Comparison of ENCODE assay signal across 17 mouse cellular contexts in genomic region chr11:70467902-70468619, GRCm38 (mm10). TPM values are rescaled to one million over a fixed set of nuclear protein-coding genes. Genes with fewer than 3 reads are reported as not detected.
DNase-seq lines count a peak whose midpoint lies in the region; ATAC-seq and TF ChIP-seq lines count a peak whose summit lies in the region.
"Had no signal": no experiment of that assay in that cellular context is flagged by ENCODE, and none has a peak within 500 bp of the region (broad histone marks: within the 10 kb centered on the region; RNA-seq: fewer than 3 reads in every experiment).

No protein-coding gene starts in this region.

- no peak for ATAC-seq in lung, embryonic 16.5 days (ENCODE audit: low read depth)
- ATAC-seq in heart, embryonic 12.5 days (ENCODE audit: insufficient number of reproducible peaks, low FRiP score), result peak; percentile 76

- peak overlapping the region; percentile 47; the same call in 1 of the 2 replicates for H3K27ac ChIP-seq in lung, embryonic 16.5 days (ENCODE audit: low read length)
- H3K27ac ChIP-seq in heart, embryonic 12.5 days (ENCODE audit: poor library complexity, severe bottlenecking), result peak overlapping the region; percentile 62
- H3K27ac ChIP-seq in small intestine, adult 2 months (ENCODE audit: insufficient read depth, low read depth, low read length), result peak overlapping the region; percentile 71
- H3K27ac ChIP-seq: layer of hippocampus, adult 2 months; liver, embryonic 15.5 days had no signal

- no peaks in the 10 kb centered on the region for H3K36me3 ChIP-seq in lung, embryonic 16.5 days (ENCODE audit: control insufficient read depth, insufficient read depth, low read length)
- H3K36me3 ChIP-seq in heart, embryonic 12.5 days, result no peaks in the 10 kb centered on the region
- no peaks in the 10 kb centered on the region for H3K36me3 ChIP-seq in small intestine, adult 2 months (ENCODE audit: control insufficient read depth, insufficient read depth, low read length)
- H3K36me3 ChIP-seq: liver, embryonic 15.5 days had no signal

- WGBS in lung, embryonic 16.5 days, result 53% methylated on average over 4 of the region's 5 CpGs
- WGBS in heart, embryonic 12.5 days, result 42% methylated on average over 5 of the region's 5 CpGs
- WGBS in small intestine, adult 2 months, result 47% methylated on average over 5 of the region's 5 CpGs

- H3K4me3 ChIP-seq in lung, embryonic 16.5 days (ENCODE audit: low read length), result no peak overlapping the region
- no peak overlapping the region for H3K4me3 ChIP-seq in heart, embryonic 12.5 days
- H3K4me3 ChIP-seq in small intestine, adult 2 months (ENCODE audit: low read depth, low read length), result no peak overlapping the region
- H3K4me3 ChIP-seq: layer of hippocampus, adult 2 months; liver, embryonic 15.5 days had no signal

- H3K4me2 ChIP-seq in lung, embryonic 16.5 days (ENCODE audit: low read depth, low read length), result no peak overlapping the region
- no peak overlapping the region for H3K4me2 ChIP-seq in heart, embryonic 12.5 days
- H3K4me2 ChIP-seq: liver, embryonic 15.5 days had no signal

- no peak for TF ChIP-seq CTCF in small intestine, adult 2 months (IDR thresholded peaks at IDR 0.05; ENCODE audit: extremely low read depth, insufficient read length, insufficient replicate concordance, low read depth, low read length)

- DNase-seq in heart, adult 18-20 months, result peak; percentile 50 to 52
- DNase-seq in heart, postnatal 10 days, result no peak
- DNase-seq in lung, postnatal 14 days, result no peak
- DNase-seq in layer of hippocampus, adult 8-10 months (ENCODE audit: low spot score in 2 of 2), result no peak
- DNase-seq in cerebellum, adult 18-20 months, result no peak
- DNase-seq: cerebellum, adult 9-11 months; kidney, adult 8-10 months; right cerebral cortex, adult 18-20 months had no signal

- H3K4me1 ChIP-seq in lung, embryonic 16.5 days (replicated peaks; ENCODE audit: control insufficient read depth, insufficient read depth, low read length), result peaks cover 34% of the 10 kb centered on the region
- H3K4me1 ChIP-seq in heart, embryonic 12.5 days (replicated peaks), result peaks cover 24% of the 10 kb centered on the region
- peaks cover 6% of the 10 kb centered on the region for H3K4me1 ChIP-seq in small intestine, adult 2 months (ENCODE audit: control insufficient read depth, insufficient read depth, insufficient read length, low read length)

- no peak overlapping the region for H3K9ac ChIP-seq in lung, embryonic 16.5 days (ENCODE audit: low read length)
- H3K9ac ChIP-seq in heart, embryonic 12.5 days, result no peak overlapping the region
- H3K9ac ChIP-seq: liver, embryonic 15.5 days had no signal

- intact Hi-C loops in heart, postnatal 10 days (cut with DNase I), result no loop called here

- peaks cover 4% of the 10 kb centered on the region for H3K27me3 ChIP-seq in lung, embryonic 16.5 days (ENCODE audit: control insufficient read depth, insufficient read depth, low read depth, low read length)
- peaks cover 33% of the 10 kb centered on the region for H3K27me3 ChIP-seq in heart, embryonic 12.5 days (replicated peaks)
- no peaks in the 10 kb centered on the region for H3K27me3 ChIP-seq in small intestine, adult 2 months (ENCODE audit: control insufficient read depth, insufficient read depth, low read length)

- TF ChIP-seq POLR2A in small intestine, adult 2 months (IDR thresholded peaks at IDR 0.05; ENCODE audit: low read depth, low read length), result no peak

- H3K9me3 ChIP-seq in lung, embryonic 16.5 days (ENCODE audit: control insufficient read depth, low read length), result no peaks in the 10 kb centered on the region
- H3K9me3 ChIP-seq in heart, embryonic 12.5 days (replicated peaks), result no peaks in the 10 kb centered on the region
- H3K9me3 ChIP-seq: liver, embryonic 15.5 days had no signal

RNA-seq across cellular contexts. Expression of gene Cxcl16, which starts 8.3 kb away (rescaled TPM):
- total RNA-seq in heart, adult 18-20 months (2021), result 1 to 10 TPM; 8.3 to 9.9 TPM
- total RNA-seq in heart, postnatal 10 days (2021), result 1 to 10 TPM; 7.2 to 7.7 TPM
- polyA plus RNA-seq in lung, embryonic 16.5 days (2015; fragmentation: Nextera tagmentation; extraction: Ambion mirVana), result 7.5 and 8.3 TPM in 2 replicates
- 6.1 and 8.6 TPM in 2 replicates for polyA plus RNA-seq in heart, embryonic 12.5 days (2016; fragmentation: Nextera tagmentation; extraction: Ambion mirVana)
- polyA plus RNA-seq in small intestine, adult 2 months (2012; rRNA removed), result 28.1 and 48.0 TPM in 2 replicates
- 1 to 10 TPM; 1.4 to 6.7 (median 3.5) TPM for total RNA-seq in layer of hippocampus, adult 8-10 months (2022)
- total RNA-seq: MEL; neutrophil, adult 5-6 weeks had no signal

RNA-seq across cellular contexts. Expression of gene Zmynd15, which starts 8.8 kb away (rescaled TPM):
- 1 to 10 TPM; 1.7 to 2.8 TPM for total RNA-seq in heart, adult 18-20 months (2021)
- 1 to 10 TPM; 1.4 to 2.1 TPM for total RNA-seq in heart, postnatal 10 days (2021)
- 0.48 and 1.0 TPM in 2 replicates for polyA plus RNA-seq in lung, embryonic 16.5 days (2015; fragmentation: Nextera tagmentation; extraction: Ambion mirVana)
- 1.9 and 2.9 TPM in 2 replicates for polyA plus RNA-seq in heart, embryonic 12.5 days (2016; fragmentation: Nextera tagmentation; extraction: Ambion mirVana)
- 2.5 and 7.1 TPM in 2 replicates for polyA plus RNA-seq in small intestine, adult 2 months (2012; rRNA removed)
- 1 to 10 TPM in 2 of 4 experiments, under 1 TPM in 2; 0.45 to 2.0 (median 1.1) TPM for total RNA-seq in layer of hippocampus, adult 8-10 months (2022)
- total RNA-seq: MEL had no signal

RNA-seq across cellular contexts. Expression of gene Med11, which starts 16.3 kb away (rescaled TPM):
- 1 to 10 TPM; 7.5 to 8.2 TPM for total RNA-seq in heart, adult 18-20 months (2021)
- 10 to 100 TPM in 1 of 2 experiments, 1 to 10 TPM in 1; 8.2 to 13.4 TPM for total RNA-seq in heart, postnatal 10 days (2021)
- polyA plus RNA-seq in lung, embryonic 16.5 days (2015; fragmentation: Nextera tagmentation; extraction: Ambion mirVana), result 39.8 and 43.7 TPM in 2 replicates
- polyA plus RNA-seq in heart, embryonic 12.5 days (2016; fragmentation: Nextera tagmentation; extraction: Ambion mirVana), result 22.6 and 24.0 TPM in 2 replicates
- 16.4 and 24.1 TPM in 2 replicates for polyA plus RNA-seq in small intestine, adult 2 months (2012; rRNA removed)
- 10 to 100 TPM; 10.6 to 16.9 (median 15.2) TPM for total RNA-seq in layer of hippocampus, adult 8-10 months (2022)

RNA-seq across cellular contexts. Expression of gene Arrb2, which starts 35.6 kb away (rescaled TPM):
- 10 to 100 TPM; 11.3 to 12.5 TPM for total RNA-seq in heart, adult 18-20 months (2021)
- total RNA-seq in heart, postnatal 10 days (2021), result 10 to 100 TPM; 13.0 to 15.1 TPM
- 14.1 and 15.0 TPM in 2 replicates for polyA plus RNA-seq in lung, embryonic 16.5 days (2015; fragmentation: Nextera tagmentation; extraction: Ambion mirVana)
- polyA plus RNA-seq in heart, embryonic 12.5 days (2016; fragmentation: Nextera tagmentation; extraction: Ambion mirVana), result 13.5 TPM in 2 replicates
- polyA plus RNA-seq in small intestine, adult 2 months (2012; rRNA removed), result 15.3 and 23.2 TPM in 2 replicates
- total RNA-seq in layer of hippocampus, adult 8-10 months (2022), result 100 to 1,000 TPM in 2 of 4 experiments, 10 to 100 TPM in 2; 97.4 to 116 (median 101) TPM

RNA-seq across cellular contexts. Expression of gene Tm4sf5, which starts 37.0 kb away (rescaled TPM):
- total RNA-seq in heart, adult 18-20 months (2021), result 1 to 10 TPM; 1.4 to 2.4 TPM
- 1 to 10 TPM in 1 of 2 experiments, under 1 TPM in 1; 0.89 to 1.4 TPM for total RNA-seq in heart, postnatal 10 days (2021)
- 1.9 and 2.0 TPM in 2 replicates for polyA plus RNA-seq in lung, embryonic 16.5 days (2015; fragmentation: Nextera tagmentation; extraction: Ambion mirVana)
- polyA plus RNA-seq in heart, embryonic 12.5 days (2016; fragmentation: Nextera tagmentation; extraction: Ambion mirVana), result 9.7 and 11.3 TPM in 2 replicates
- polyA plus RNA-seq in small intestine, adult 2 months (2012; rRNA removed), result 331 and 587 TPM in 2 replicates
- total RNA-seq in layer of hippocampus, adult 8-10 months (2022), result not detected
- total RNA-seq: layer of hippocampus, adult 2 months; neutrophil, adult 5-6 weeks had no signal
- polyA plus RNA-seq: embryonic facial prominence, embryonic 11.5 days; hindbrain, embryonic 11.5 days had no signal

Comparison
In these comparisons a context has a peak if more than half of its experiments do, and no peak if none do; other contexts are left out.
1. DNase-seq: peak in heart, adult 18-20 months (2 of 2); none in heart, postnatal 10 days (0 of 2), lung, postnatal 14 days (single experiment), layer of hippocampus, adult 8-10 months (0 of 2) and cerebellum, adult 18-20 months (0 of 2).
2. Peak in every context shown above with its lines, with median percentiles within 50 percentile points of each other: H3K27ac ChIP-seq.